Mouse (Mus musculus): ENCODE measurements around the gene Wwc2.

DNA sequence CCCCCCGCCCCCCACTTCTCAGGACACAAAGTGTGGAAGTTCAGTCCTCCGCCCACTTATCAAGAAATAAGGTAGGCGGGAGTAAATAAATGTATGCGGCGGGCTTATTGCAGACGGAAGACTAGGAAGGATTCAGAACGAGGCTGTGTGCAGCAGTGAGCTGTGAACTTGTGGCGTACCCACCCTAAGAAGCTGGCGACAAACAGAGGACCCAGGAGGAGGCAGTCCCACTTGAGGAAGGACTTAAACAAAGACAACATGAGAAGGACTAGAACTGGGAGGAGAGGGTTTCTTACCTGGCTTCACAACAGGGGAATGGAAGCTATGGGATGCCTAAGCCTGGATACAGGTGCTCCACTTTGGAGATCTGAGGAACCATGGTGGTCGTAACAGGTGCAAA, 147.1 kb downstream of the Wwc2 start:
- TF ChIP-seq EP300 (IDR thresholded peaks at IDR 0.05; ENCODE audit: low read depth) (no peak), CTCF (IDR thresholded peaks at IDR 0.05; ENCODE audit: low read depth) (no peak)

Data from liver, postnatal 0 days (tissue).